Mouse (Mus musculus) ES-E14 (cell line): Measurements from ENCODE around the gene Elk4. TPM values are rescaled to one million over a fixed set of nuclear protein-coding genes. Genes with fewer than 3 reads are reported as not detected.

Experiments used
- DNase-seq: peaks from one replicate; pipeline ENCODE4 v3.0.0-alpha.2; 2013; ENCODE audit warnings: low read depth, low spot score
- H3K27ac ChIP-seq: 2 replicates; pipeline ENCODE4 v1.5.1; 2012; ENCODE audit warnings: low read depth, mild to moderate bottlenecking, low read length, moderate library complexity, mixed read lengths; ENCODE audit not compliant: poor library complexity, insufficient read depth, severe bottlenecking
- H3K36me3 ChIP-seq: 2 replicates; pipeline ENCODE4 v1.6.1; 2012; ENCODE audit warnings: mild to moderate bottlenecking, low read length, moderate library complexity, mixed read lengths; ENCODE audit not compliant: control insufficient read depth, poor library complexity, insufficient read depth, severe bottlenecking
- H3K4me1 ChIP-seq, 2 experiments: fragments of 150-350 bp in 1 of 2; sonication (generic) in 1 of 2; 2 replicates each; pipeline ENCODE4 v1.6.1; 2012; ENCODE audit warnings: low read length in 2 of 2, mild to moderate bottlenecking in 1 of 2, mixed read lengths in 1 of 2; ENCODE audit not compliant: control insufficient read depth in 2 of 2, insufficient read depth in 2 of 2, poor library complexity in 1 of 2
- H3K4me3 ChIP-seq, 2 experiments: fragments of 150-350 bp in 1 of 2; sonication (generic) in 1 of 2; 2 replicates each; pipeline ENCODE4 v1.5.1; 2012; ENCODE audit warnings: low read length in 2 of 2, low read depth in 1 of 2, mild to moderate bottlenecking in 1 of 2, mixed read lengths in 1 of 2; ENCODE audit not compliant: insufficient read depth in 1 of 2, poor library complexity in 1 of 2, severe bottlenecking in 1 of 2
- H3K9ac ChIP-seq: 2 replicates; pipeline ENCODE4 v1.6.1; 2012; ENCODE audit warnings: low read depth, mild to moderate bottlenecking, low read length, mixed read lengths; ENCODE audit not compliant: poor library complexity, insufficient read depth, severe bottlenecking
- H3K9me3 ChIP-seq: fragments of 150-350 bp; sonication (generic); 2 replicates; pipeline ENCODE4 v1.6.1; 2012; ENCODE audit warnings: low read depth, mild to moderate bottlenecking, low read length; ENCODE audit not compliant: control insufficient read depth, insufficient read depth
- CHD2 ChIP-seq: IDR thresholded peaks from 2 replicates; pipeline ENCODE4 v1.6.1; 2014; ENCODE audit warnings: mild to moderate bottlenecking, low read depth, low read length, inconsistent platforms
- HCFC1 ChIP-seq: IDR thresholded peaks from 2 replicates; pipeline ENCODE4 v1.6.1; 2012; ENCODE audit warnings: low read length, inconsistent platforms, borderline replicate concordance; ENCODE audit not compliant: insufficient read depth
- MAFK ChIP-seq: IDR thresholded peaks from 2 replicates; pipeline ENCODE4 v1.6.1; 2014; ENCODE audit warnings: mild to moderate bottlenecking, low read depth, low read length, inconsistent platforms; ENCODE audit not compliant: insufficient read depth
- ZC3H11A ChIP-seq: IDR thresholded peaks from 2 replicates; pipeline ENCODE4 v1.6.1; 2012; ENCODE audit warnings: low read depth, mild to moderate bottlenecking, inconsistent platforms, low read length, borderline replicate concordance
- ZNF384 ChIP-seq: IDR thresholded peaks from 2 replicates; pipeline ENCODE4 v1.6.1; 2012; ENCODE audit warnings: low read depth, low read length, inconsistent platforms
- in situ Hi-C, 2 experiments: fragments of 600-800 bp; cut with MboI; formaldehyde crosslinking; loops; one replicate each; pipeline ENCODE4 v1.15.1; 2025; ENCODE audit warnings: low sequenced_read_pairs in 2 of 2, inconsistent platforms in 1 of 2; ENCODE audit not compliant: unreplicated experiment in 2 of 2
- total RNA-seq: library from RNA; depleted of rRNA; stranded (reverse); fragments of 300-350 nt; gene quantifications from 2 replicates; pipeline ENCODE4 v1.2.3, GENCODE M21; 2012

Elk4 gene
- total RNA-seq, 1 experiment, result 14.7 TPM

DNA sequence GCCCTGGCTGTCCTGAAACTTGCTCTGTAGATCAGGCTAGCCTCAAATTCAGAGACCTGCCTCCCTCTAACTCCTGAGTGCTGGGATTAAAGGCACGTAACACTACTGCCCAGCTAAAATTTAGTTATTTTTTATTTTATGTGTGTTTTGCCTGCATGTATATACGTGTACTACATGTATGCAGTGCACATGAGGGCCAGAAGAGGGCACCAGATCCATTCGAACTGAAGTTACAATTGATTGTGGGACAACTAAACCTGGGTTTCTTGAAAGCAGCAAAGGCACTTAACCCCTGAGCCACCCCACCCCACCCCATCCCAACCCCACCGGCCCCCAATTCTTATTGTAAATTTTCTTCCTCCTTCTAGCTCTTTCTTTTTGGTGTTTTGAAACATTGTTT lies 12.3 kb upstream of the Elk4 start:
- no peaks in the 10 kb centered on the region for H3K9me3 ChIP-seq
- TF ChIP-seq CHD2 (no peak), HCFC1 (no peak), ZC3H11A (peak; percentile 71; the same call in 1 of the 2 replicates), MAFK (no peak), ZNF384 (no peak)
- peak; percentile 47 for DNase-seq
- no peak overlapping the region for H3K4me3 ChIP-seq
- no peaks in the 10 kb centered on the region for H3K36me3 ChIP-seq
- H3K27ac ChIP-seq, result no peak overlapping the region
- no peaks in the 10 kb centered on the region for H3K4me1 ChIP-seq
- in situ Hi-C loops, result loop anchor here in 1 of 2 experiments (10.0 kb wide), 1 partner anchor 50 kb away; no protein-coding TSS in a partner anchor
- H3K9ac ChIP-seq, result no peak overlapping the region

DNA sequence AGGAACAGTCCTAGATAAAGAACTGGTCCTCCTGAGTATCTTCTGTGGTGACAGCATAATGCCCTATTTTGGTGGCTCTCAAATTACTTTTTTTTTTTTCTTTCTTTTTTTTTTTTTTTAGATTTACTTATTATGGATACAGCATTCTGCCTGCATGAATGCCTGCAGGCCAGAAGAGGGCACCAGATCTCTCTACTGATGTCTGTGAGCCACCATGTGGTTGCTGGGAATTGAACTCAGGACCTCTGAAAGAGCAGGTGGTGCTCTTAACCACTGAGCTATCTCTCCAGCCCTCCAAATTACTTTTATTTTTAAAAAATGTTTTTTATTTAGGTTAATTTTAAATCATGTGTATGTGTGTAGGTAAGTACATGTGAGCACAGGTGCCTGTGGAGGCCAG lies 6.9 kb upstream of the Elk4 start:
- H3K27ac ChIP-seq, result no peak overlapping the region
- DNase-seq, result no peak
- in situ Hi-C loops, result no loop called here
- no peaks in the 10 kb centered on the region for H3K4me1 ChIP-seq
- H3K9ac ChIP-seq, result no peak overlapping the region
- H3K9me3 ChIP-seq, result no peaks in the 10 kb centered on the region
- H3K36me3 ChIP-seq, result no peaks in the 10 kb centered on the region
- no peak for TF ChIP-seq MAFK
- TF ChIP-seq HCFC1, result no peak
- TF ChIP-seq ZNF384, result peak; percentile 92
- no peak for TF ChIP-seq CHD2
- no peak overlapping the region for H3K4me3 ChIP-seq

DNA sequence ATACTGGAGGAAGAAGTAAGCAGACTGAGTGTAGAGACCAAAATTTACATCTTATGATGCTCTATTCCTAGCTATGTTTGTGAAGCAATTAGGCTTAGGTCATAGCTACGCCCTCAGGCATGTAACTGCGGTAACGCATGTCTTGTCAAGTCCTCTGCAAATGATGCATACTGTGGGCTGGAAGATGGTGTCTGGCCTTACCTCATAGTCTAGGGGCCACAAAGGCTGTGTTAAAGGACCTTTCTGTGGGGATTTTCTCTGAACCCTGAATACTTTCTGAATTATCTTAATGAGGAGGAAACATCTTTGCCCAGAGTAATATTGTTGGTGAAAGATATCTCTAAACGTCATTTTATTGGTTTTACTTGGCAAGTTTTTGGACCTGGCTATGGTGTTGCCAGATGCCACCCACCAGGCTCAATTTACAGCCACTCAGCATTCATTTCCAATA lies 5.5 kb upstream of the Elk4 start:
- Histone ChIP-seq H3K9me3 (no peaks in the 10 kb centered on the region), H3K9ac (no peak overlapping the region), H3K4me1 (no peaks in the 10 kb centered on the region), H3K36me3 (no peaks in the 10 kb centered on the region), H3K27ac (no peak overlapping the region), H3K4me3 (no peak overlapping the region)
- DNase-seq, result no peak
- in situ Hi-C loops, result no loop called here
- TF ChIP-seq HCFC1 (no peak), ZNF384 (no peak), CHD2 (no peak), ZC3H11A (no peak), MAFK (no peak)

DNA sequence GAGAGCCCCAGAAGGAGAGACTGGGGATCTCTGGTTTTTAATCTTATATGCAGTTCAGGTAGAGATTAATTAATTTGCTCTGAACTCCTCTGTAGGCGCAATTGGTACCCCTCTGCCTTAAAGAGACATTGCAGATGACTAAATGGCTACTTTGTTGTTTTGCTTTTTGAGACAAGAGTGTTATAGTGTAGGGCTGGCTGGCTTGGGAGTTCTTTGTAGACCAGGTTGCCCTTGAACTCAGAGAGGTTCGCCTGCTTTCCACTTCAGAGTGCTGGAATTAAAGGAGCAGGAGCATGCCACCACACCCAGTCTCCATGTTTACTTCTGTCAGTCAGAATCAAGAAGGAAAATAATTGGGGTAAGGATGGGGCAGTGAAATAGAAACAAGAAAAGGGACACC lies 4.3 kb upstream of the Elk4 start:
- in situ Hi-C loops, result no loop called here
- TF ChIP-seq ZC3H11A (no peak), CHD2 (no peak), HCFC1 (no peak), MAFK (no peak), ZNF384 (no peak)
- no peaks in the 10 kb centered on the region for H3K4me1 ChIP-seq
- no peak for DNase-seq
- H3K36me3 ChIP-seq, result no peaks in the 10 kb centered on the region
- no peak overlapping the region for H3K4me3 ChIP-seq
- H3K27ac ChIP-seq, result no peak overlapping the region
- H3K9me3 ChIP-seq, result no peaks in the 10 kb centered on the region
- H3K9ac ChIP-seq, result no peak overlapping the region

DNA sequence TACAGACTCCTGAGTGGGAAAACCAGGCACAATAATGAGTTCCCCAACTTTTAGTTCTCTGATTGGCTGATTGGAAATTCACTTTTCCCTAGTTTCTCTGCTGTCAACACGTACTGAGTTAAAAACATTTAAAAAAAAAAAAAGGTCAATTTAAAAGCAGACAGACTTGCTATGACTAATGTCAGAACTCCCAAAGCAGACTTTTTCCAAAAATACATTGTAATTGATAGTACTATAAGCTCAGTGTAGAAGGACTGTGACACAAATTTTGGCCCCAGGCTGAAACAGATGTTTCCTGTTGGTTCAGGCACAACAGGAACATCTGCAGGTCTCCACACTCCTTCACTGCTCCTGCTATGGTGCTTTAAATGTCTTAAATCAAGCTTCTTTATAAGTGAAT lies 3.6 kb upstream of the Elk4 start:
- in situ Hi-C loops, result no loop called here
- TF ChIP-seq ZNF384, result no peak
- TF ChIP-seq HCFC1, result no peak
- no peak for TF ChIP-seq CHD2
- TF ChIP-seq MAFK, result no peak
- TF ChIP-seq ZC3H11A, result no peak
- no peak for DNase-seq
- Histone ChIP-seq H3K4me3 (no peak overlapping the region), H3K9ac (no peak overlapping the region), H3K27ac (no peak overlapping the region), H3K4me1 (no peaks in the 10 kb centered on the region), H3K36me3 (no peaks in the 10 kb centered on the region), H3K9me3 (no peaks in the 10 kb centered on the region)
